Mouse (Mus musculus): Measurements from ENCODE around the gene Yif1b. TPM values are rescaled to one million over a fixed set of nuclear protein-coding genes. Genes with fewer than 3 reads are reported as not detected.

Yif1b gene
- total RNA-seq, 2 experiments from 2014 or later: 5.6 to 8.0 TPM

GRCm38 (mm10) chr7:29294111-29294761 lies 56.1 kb downstream of the Yif1b start:
- ATAC-seq (replicated peaks; ENCODE audit: low FRiP score, poor library complexity, severe bottlenecking): no peak

- no peak for ATAC-seq (replicated peaks; ENCODE audit: low FRiP score, poor library complexity, severe bottlenecking)
These were observed 57.9 kb downstream of the Yif1b start for GRCm38 (mm10) chr7:29295861-29296647.

DNA sequence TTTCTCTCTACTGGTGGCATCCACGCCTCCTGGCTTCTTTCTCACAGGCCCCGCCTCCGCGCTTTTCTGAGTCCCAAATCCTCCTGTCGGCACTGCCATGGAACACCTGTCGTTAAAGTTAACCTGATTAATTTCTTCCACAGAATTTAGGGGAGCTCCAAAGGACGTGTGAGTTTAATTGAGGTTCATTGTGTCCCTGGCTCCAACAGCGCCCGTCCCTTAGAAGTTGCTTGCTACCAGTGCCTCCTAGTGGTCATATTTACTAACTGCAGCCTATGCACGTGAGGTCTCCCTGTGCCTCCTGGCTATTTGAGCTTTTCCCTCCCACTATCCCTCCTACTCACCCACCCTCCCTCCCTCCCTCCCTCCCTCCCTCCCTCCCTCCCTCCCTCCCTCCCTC lies 58.9 kb downstream of the Yif1b start:
- 0 out of 2 replicates have a peak, but pooled peaks have one; percentile 61 for ATAC-seq (replicated peaks; ENCODE audit: low FRiP score, poor library complexity, severe bottlenecking)

Other genes starting within 250 kb of the Yif1b start
- gene Ryr1, start 113.2 kb upstream of the Yif1b start, total RNA-seq (2015; ENCODE audit: low replicate concordance): under 0.01 TPM in 1 of 2 replicates, not detected in the other
- not detected in 2 replicates for gene Ryr1, start 113.2 kb upstream of the Yif1b start, total RNA-seq (2017; ENCODE audit: low replicate concordance)
- 3.4 and 7.2 TPM in 2 replicates for gene Rasgrp4, start 103.5 kb upstream of the Yif1b start, total RNA-seq (2015; ENCODE audit: low replicate concordance)
- 1.9 and 3.5 TPM in 2 replicates for gene Rasgrp4, start 103.5 kb upstream of the Yif1b start, total RNA-seq (2017; ENCODE audit: low replicate concordance)
- 6.3 and 13.3 TPM in 2 replicates for gene Fam98c, start 82.1 kb upstream of the Yif1b start, total RNA-seq (2015; ENCODE audit: low replicate concordance)
- 2.2 and 2.7 TPM in 2 replicates for gene Fam98c, start 82.1 kb upstream of the Yif1b start, total RNA-seq (2017; ENCODE audit: low replicate concordance)
- gene Ggn, start 68.1 kb upstream of the Yif1b start, total RNA-seq (2015; ENCODE audit: low replicate concordance): not detected in 2 replicates
- gene Ggn, start 68.1 kb upstream of the Yif1b start, total RNA-seq (2017; ENCODE audit: low replicate concordance): not detected in 2 replicates
- gene Spred3, start 67.9 kb upstream of the Yif1b start, total RNA-seq (2015; ENCODE audit: low replicate concordance): 0.72 and 3.4 TPM in 2 replicates
- gene Spred3, start 67.9 kb upstream of the Yif1b start, total RNA-seq (2017; ENCODE audit: low replicate concordance): 1.3 and 3.0 TPM in 2 replicates
- gene Psmd8, start 57.6 kb upstream of the Yif1b start, total RNA-seq (2015; ENCODE audit: low replicate concordance): 85.4 and 103 TPM in 2 replicates
- gene Psmd8, start 57.6 kb upstream of the Yif1b start, total RNA-seq (2017; ENCODE audit: low replicate concordance): 66.3 and 68.3 TPM in 2 replicates
- not detected in 2 replicates for gene Catsperg1, start 24.3 kb upstream of the Yif1b start, total RNA-seq (2015; ENCODE audit: low replicate concordance)
- gene Catsperg1, start 24.3 kb upstream of the Yif1b start, total RNA-seq (2017; ENCODE audit: low replicate concordance): not detected in 2 replicates
- 1.1 and 4.2 TPM in 2 replicates for gene Kcnk6, start 5.8 kb upstream of the Yif1b start, total RNA-seq (2015; ENCODE audit: low replicate concordance)
- 3.0 and 9.5 TPM in 2 replicates for gene Kcnk6, start 5.8 kb upstream of the Yif1b start, total RNA-seq (2017; ENCODE audit: low replicate concordance)
- not detected in 2 replicates for gene 2200002D01Rik, start 10.1 kb downstream of the Yif1b start, total RNA-seq (2015; ENCODE audit: low replicate concordance)
- not detected in 2 replicates for gene 2200002D01Rik, start 10.1 kb downstream of the Yif1b start, total RNA-seq (2017; ENCODE audit: low replicate concordance)
- gene Spint2, start 43.6 kb downstream of the Yif1b start, total RNA-seq (2015; ENCODE audit: low replicate concordance): 4.2 and 7.9 TPM in 2 replicates
- 3.0 TPM in 1 of 2 replicates, not detected in the other for gene Spint2, start 43.6 kb downstream of the Yif1b start, total RNA-seq (2017; ENCODE audit: low replicate concordance)
- gene Ppp1r14a, start 51.0 kb downstream of the Yif1b start, total RNA-seq (2015; ENCODE audit: low replicate concordance): not detected in 2 replicates
- gene Ppp1r14a, start 51.0 kb downstream of the Yif1b start, total RNA-seq (2017; ENCODE audit: low replicate concordance): not detected in 2 replicates
- gene Dpf1, start 65.6 kb downstream of the Yif1b start, total RNA-seq (2015; ENCODE audit: low replicate concordance): not detected in 2 replicates
- gene Dpf1, start 65.6 kb downstream of the Yif1b start, total RNA-seq (2017; ENCODE audit: low replicate concordance): not detected in 2 replicates

Measured in erythroid progenitor cell, adult 5-6 weeks (primary cell).